Mouse (Mus musculus) Muller cell, postnatal 12 days (primary cell): ENCODE measurements at regions not wholly inside any gene's neighbourhood (a gene's known extent, or its start where the extent isn't known, plus 50 kb on each side); places are given as distances from the start of the nearest gene placed in this dataset.
A peak's percentile ranks its signal among the peaks of the same experiment; 100 is the strongest.

Experiments
- DNase-seq: peaks from one replicate; pipeline ENCODE4 v3.0.0-alpha.2; 2015; ENCODE audit errors: inconsistent ontology term

GRCm38 (mm10) chr7:49704635-49705034 lies 54.3 kb upstream of the Htatip2 start:
- DNase-seq: no peak

DNA sequence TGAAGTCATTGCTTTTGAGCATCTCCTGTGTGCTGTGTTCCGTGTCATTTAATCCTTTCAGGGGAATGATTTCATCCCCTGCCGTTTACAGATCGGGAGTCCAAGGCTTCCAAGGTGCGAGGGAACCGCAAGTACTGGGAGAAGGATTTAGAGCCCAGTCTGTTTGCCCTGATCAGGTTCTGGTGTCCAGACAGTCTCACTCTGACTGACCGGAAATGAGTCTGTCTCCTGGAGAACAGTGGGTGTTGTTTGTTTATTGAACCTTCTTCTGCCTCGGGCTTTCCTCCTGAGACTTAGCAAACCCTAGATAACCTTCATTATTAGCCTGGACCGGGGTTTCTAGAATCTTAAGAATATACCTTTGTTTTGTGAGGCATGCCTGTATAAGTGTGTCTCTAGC lies 58.2 kb upstream of the Htatip2 start:
- DNase-seq: no peak

DNA sequence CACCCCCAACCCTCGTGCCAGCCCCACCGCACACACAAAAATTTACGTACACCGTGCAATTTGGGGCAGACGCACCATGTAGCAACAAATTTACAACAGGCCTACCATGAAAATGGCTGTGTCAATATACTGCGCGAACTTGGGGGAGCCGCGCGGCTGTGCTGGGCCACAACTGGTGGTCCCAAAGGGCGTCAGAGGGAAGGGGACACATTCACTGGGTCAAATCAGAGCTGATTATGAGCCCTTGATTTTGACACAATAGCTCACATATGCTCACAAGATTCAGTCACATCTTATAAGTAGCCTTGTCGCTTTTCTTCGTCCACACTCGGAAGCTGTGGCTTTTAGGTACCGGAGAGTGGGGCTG lies 58.9 kb upstream of the Htatip2 start:
- DNase-seq: no peak

GRCm38 (mm10) chr7:49699107-49700023 lies 59.5 kb upstream of the Htatip2 start:
- DNase-seq: peak; percentile 42

GRCm38 (mm10) chr7:49696228-49696627 lies 59.6 kb upstream of the Dbx1 start:
- no peak for DNase-seq

GRCm38 (mm10) chr7:49689546-49689945 lies 52.9 kb upstream of the Dbx1 start:
- no peak for DNase-seq

- DNase-seq: no peak
Observed at GRCm38 (mm10) chr7:49688521-49689399, 52.1 kb upstream of the Dbx1 start.

GRCm38 (mm10) chr7:49687658-49688376 lies 51.2 kb upstream of the Dbx1 start:
- no peak for DNase-seq

DNA sequence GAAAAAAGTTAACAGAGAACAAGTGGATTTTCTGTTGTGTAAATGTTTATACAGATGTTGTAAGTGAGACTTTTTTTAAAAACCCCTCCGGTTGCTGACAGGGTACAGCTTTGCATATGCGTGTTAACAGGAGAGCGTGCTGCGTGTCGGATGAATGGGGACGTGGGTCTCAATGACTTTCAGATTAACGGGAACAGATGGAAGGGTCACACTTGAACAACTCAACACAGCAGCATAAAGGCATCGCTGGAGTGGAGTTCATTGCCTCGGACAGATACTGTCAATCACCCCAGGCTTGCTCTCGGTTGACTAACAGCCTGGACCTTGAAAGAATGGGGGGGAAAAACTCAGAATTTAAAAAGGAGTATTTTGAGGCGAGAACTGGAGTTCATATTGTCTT lies 50.3 kb upstream of the Dbx1 start:
- no peak for DNase-seq
